Mouse (Mus musculus): ENCODE measurements at regions not wholly inside any gene's neighbourhood (a gene's known extent, or its start where the extent isn't known, plus 50 kb on each side); places are given as distances from the start of the nearest gene placed in this dataset.

DNA sequence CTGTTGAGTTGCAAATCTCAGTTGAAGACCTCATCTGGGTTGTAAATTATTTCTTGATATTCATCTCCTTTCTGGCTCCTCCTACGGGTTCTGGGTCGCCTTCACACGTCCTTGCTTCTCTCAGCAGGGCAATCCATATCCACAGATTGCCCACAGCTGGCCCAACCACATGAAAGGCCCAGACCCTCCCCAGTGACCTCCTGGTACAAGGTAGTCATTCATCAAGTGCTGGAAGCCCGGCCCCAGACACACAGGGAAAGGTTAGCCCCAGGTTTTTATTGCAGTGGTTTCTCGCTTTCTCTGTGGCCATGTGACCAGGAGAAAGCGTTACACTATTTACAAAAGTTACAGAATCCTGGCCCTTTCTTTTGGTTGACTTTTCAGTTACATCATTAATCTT lies 134.5 kb upstream of the Nudt7 start:
- no peak for TF ChIP-seq CTCF (IDR thresholded peaks at IDR 0.05; ENCODE audit: insufficient read depth, low read length)
- no peak for TF ChIP-seq POLR2A (IDR thresholded peaks at IDR 0.05; ENCODE audit: borderline replicate concordance, extremely low read depth, low read depth, low read length)

All from lung, adult 2 months (tissue).